ENCODE assay signal across 10 mouse cellular contexts in the genomic region with DNA sequence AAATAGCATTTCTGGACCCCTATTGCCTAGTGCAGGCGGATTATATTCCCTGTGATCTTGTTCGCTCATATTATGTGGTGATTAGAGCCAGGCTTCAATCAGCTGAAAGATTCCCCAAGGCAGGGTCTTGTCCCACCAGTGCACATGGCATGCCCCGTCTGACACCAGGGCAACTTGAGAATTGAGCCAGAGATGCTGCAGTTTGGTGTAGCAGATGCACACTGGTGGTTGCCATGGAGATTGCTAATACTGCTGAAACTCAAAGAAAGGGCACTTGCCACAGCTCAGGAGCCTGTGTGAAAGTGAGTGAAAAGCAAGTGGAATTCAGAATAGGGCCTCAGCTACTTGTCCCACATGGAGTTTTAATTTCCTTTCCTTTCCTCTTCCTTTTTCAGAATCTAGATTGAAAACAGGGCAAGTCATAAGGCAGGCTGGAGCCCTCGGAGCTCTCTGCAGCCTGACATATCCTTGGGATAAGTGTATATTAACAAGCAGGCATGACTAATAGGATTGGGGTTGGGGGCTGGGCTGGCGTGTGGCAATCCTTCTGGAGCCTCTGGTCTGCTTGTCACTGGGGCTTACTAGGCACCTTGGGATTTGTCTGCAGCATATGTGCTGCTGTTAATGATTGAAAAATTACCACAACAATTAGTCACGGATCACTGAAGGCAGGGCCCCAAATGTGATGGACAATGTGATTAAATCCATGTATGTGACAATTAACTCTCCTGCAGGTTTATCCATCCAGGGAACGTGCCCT.
DNase-seq lines count a peak whose midpoint lies in the region; ATAC-seq and TF ChIP-seq lines count a peak whose summit lies in the region.
"Had no signal": no experiment of that assay in that cellular context is flagged by ENCODE, and none has a peak within 500 bp of the region (broad histone marks: within the 10 kb centered on the region; RNA-seq: fewer than 3 reads in every experiment).

No protein-coding gene starts in this region.

- intact Hi-C loops in left cerebral cortex, postnatal 4 days (cut with DNase I) = loop anchor here (5.0 kb wide), 2 partner anchors 449 to 1029 kb away; no protein-coding TSS in a partner anchor

- H3K9ac ChIP-seq in hindbrain, embryonic 15.5 days = 0 out of 2 replicates have a peak overlapping the region, but pooled peaks have one; percentile 20
- H3K9ac ChIP-seq in stomach, postnatal 0 days (ENCODE audit: low read length) = no peak overlapping the region
- H3K9ac ChIP-seq: heart, embryonic 13.5 days had no signal

- ATAC-seq in hindbrain, embryonic 15.5 days (ENCODE audit: low FRiP score, low read depth) = peak; percentile 88
- ATAC-seq in stomach, postnatal 0 days (ENCODE audit: low FRiP score, low TSS enrichment) = no peak
- ATAC-seq in megakaryocyte-erythroid progenitor cell, adult 5-6 weeks (replicated peaks; ENCODE audit: low FRiP score, low TSS enrichment, poor library complexity, severe bottlenecking) = no peak

- H3K4me2 ChIP-seq in hindbrain, embryonic 15.5 days = peak overlapping the region; percentile 25
- no peak overlapping the region for H3K4me2 ChIP-seq in stomach, postnatal 0 days (replicated peaks; ENCODE audit: low read depth)

- H3K4me3 ChIP-seq in hindbrain, embryonic 15.5 days = no peak overlapping the region
- H3K4me3 ChIP-seq in stomach, postnatal 0 days (ENCODE audit: low read depth, low read length) = no peak overlapping the region
- H3K4me3 ChIP-seq: heart, embryonic 13.5 days; megakaryocyte, embryonic 14.5 days had no signal

- 8% methylated on average over 7 of the region's 7 CpGs for WGBS in hindbrain, embryonic 15.5 days
- 61% methylated on average over 7 of the region's 7 CpGs for WGBS in stomach, postnatal 0 days

- no peak for TF ChIP-seq CTCF in stomach, postnatal 0 days (IDR thresholded peaks at IDR 0.05; ENCODE audit: low read depth)

- TF ChIP-seq EP300 in stomach, postnatal 0 days (optimal IDR thresholded peaks at IDR 0.05) = no peak

- H3K9me3 ChIP-seq in hindbrain, embryonic 15.5 days = no peaks in the 10 kb centered on the region
- H3K9me3 ChIP-seq in stomach, postnatal 0 days (ENCODE audit: control insufficient read depth, low read length) = no peaks in the 10 kb centered on the region
- H3K9me3 ChIP-seq: heart, embryonic 13.5 days; megakaryocyte, embryonic 14.5 days had no signal

- DNase-seq in 3134 (ENCODE audit: extremely low read depth, insufficient read length, low spot score) = peak; percentile 33
- DNase-seq in brain, embryonic 18.5 days (ENCODE audit: low read depth, low spot score) = peak; percentile 74
- DNase-seq in left cerebral cortex, postnatal 4 days = peak; percentile 91
- DNase-seq in telencephalon, adult 2 months (ENCODE audit: low read depth, low spot score) = peak; percentile 38
- DNase-seq in stomach, postnatal 0 days (ENCODE audit: low spot score) = no peak
- no peak for DNase-seq in lung, postnatal 10 days

- H3K36me3 ChIP-seq in hindbrain, embryonic 15.5 days = no peaks in the 10 kb centered on the region
- H3K36me3 ChIP-seq in stomach, postnatal 0 days (ENCODE audit: control insufficient read depth, insufficient read depth, low read length) = no peaks in the 10 kb centered on the region
- H3K36me3 ChIP-seq: heart, embryonic 13.5 days had no signal

- H3K27ac ChIP-seq in hindbrain, embryonic 15.5 days (replicated peaks) = peak overlapping the region; percentile 81
- no peak overlapping the region for H3K27ac ChIP-seq in stomach, postnatal 0 days (replicated peaks)
- H3K27ac ChIP-seq: heart, embryonic 13.5 days had no signal

- H3K27me3 ChIP-seq in hindbrain, embryonic 15.5 days = no peaks in the 10 kb centered on the region; the same call in 1 of the 2 replicates
- no peaks in the 10 kb centered on the region for H3K27me3 ChIP-seq in stomach, postnatal 0 days (ENCODE audit: control insufficient read depth, insufficient read depth, low read length)
- H3K27me3 ChIP-seq: heart, embryonic 13.5 days; megakaryocyte, embryonic 14.5 days had no signal

- peaks cover 24% of the 10 kb centered on the region for H3K4me1 ChIP-seq in hindbrain, embryonic 15.5 days (replicated peaks)
- no peaks in the 10 kb centered on the region for H3K4me1 ChIP-seq in stomach, postnatal 0 days (replicated peaks; ENCODE audit: control insufficient read depth, insufficient read depth)

Comparison
In these comparisons a context has a peak if more than half of its experiments do, and no peak if none do; other contexts are left out.
1. DNase-seq: peak in 3134 (single experiment), brain, embryonic 18.5 days (single experiment), left cerebral cortex, postnatal 4 days (single experiment) and telencephalon, adult 2 months (single experiment); none in stomach, postnatal 0 days (single experiment) and lung, postnatal 10 days (single experiment).